Mouse (Mus musculus) kidney, embryonic 16.5 days (tissue): ENCODE results near the gene Rrbp1. TPM values are rescaled to one million over a fixed set of nuclear protein-coding genes. Genes with fewer than 3 reads are reported as not detected.

Experiments
- ATAC-seq: fragments of 200-750 bp; cut with Nextera tagmentation; 2 replicates; pipeline ENCODE4 v1.8.0; 2017; ENCODE audit warnings: moderate TSS enrichment; ENCODE audit not compliant: low FRiP score, low TSS enrichment
- H3K27ac ChIP-seq: fragments of 300-500 bp; sonication (generic); 2 replicates; pipeline ENCODE4 v1.5.1; 2014; ENCODE audit warnings: low read length
- H3K27me3 ChIP-seq: fragments of 300-500 bp; sonication (generic); 2 replicates; pipeline ENCODE4 v1.6.1; 2014; ENCODE audit warnings: low read length, control low read depth, mixed read lengths; ENCODE audit not compliant: insufficient read depth
- H3K36me3 ChIP-seq: fragments of 300-500 bp; sonication (generic); 2 replicates; pipeline ENCODE4 v1.6.1; 2014; ENCODE audit warnings: low read length, control low read depth, mixed read lengths; ENCODE audit not compliant: insufficient read depth
- H3K4me1 ChIP-seq: fragments of 300-500 bp; sonication (generic); 2 replicates; pipeline ENCODE4 v1.6.1; 2014; ENCODE audit warnings: low read length, control low read depth, mixed read lengths; ENCODE audit not compliant: insufficient read depth
- H3K4me2 ChIP-seq: fragments of 300-500 bp; sonication (generic); replicated peaks from 2 replicates; pipeline ENCODE4 v1.6.1; 2014; ENCODE audit warnings: low read depth, low read length
- H3K4me3 ChIP-seq: fragments of 300-500 bp; sonication (generic); 2 replicates; pipeline ENCODE4 v1.5.1; 2014; ENCODE audit warnings: mild to moderate bottlenecking, low read length
- H3K9ac ChIP-seq: fragments of 300-500 bp; sonication (generic); replicated peaks from 2 replicates; pipeline ENCODE4 v1.6.1; 2014; ENCODE audit warnings: low read length
- H3K9me3 ChIP-seq: fragments of 300-500 bp; sonication (generic); 2 replicates; pipeline ENCODE4 v1.6.1; 2016; ENCODE audit warnings: low read length, control low read depth
- WGBS: fragments of 180-500 bp; shearing (Covaris S2); extraction: QIAGEN DNeasy Blood & Tissue Kit; methylation state at CpG from one replicate; pipeline ENCODE4 v1.1.7; 2014; 5-methylcytosine and 5-hydroxymethylcytosine counted together
- polyA plus RNA-seq: library from polyadenylated mRNA; unstranded; fragments of >200 nt; fragmentation: Nextera tagmentation; extraction: Ambion mirVana; gene quantifications from 2 replicates; pipeline ENCODE4 v1.2.1, GENCODE M21; 2015

Gene Rrbp1
- polyA plus RNA-seq, 1 experiment from 2014 or later = 66.7 TPM

DNA sequence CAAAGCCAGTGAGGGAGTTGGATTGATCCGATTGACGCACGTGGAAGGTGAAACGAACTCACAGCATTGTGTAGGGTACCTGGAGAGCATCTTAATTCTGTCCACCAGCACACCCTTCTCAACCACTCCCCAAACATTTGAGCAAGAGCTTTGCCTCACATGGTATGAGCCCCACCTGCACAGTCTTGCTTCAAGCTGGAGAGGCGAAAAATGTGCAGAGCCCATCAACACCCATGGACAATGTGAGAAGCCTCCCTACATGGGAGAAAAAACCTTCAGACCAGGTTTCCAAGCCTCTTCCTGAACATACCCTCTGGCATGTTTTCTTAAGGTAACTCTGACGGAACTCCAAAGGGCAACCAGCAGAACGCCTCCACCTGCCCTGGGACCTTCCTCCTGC, 19.7 kb upstream of the Rrbp1 start:
- Histone ChIP-seq H3K4me3 (no peak overlapping the region), H3K4me1 (no peaks in the 10 kb centered on the region), H3K9me3 (no peaks in the 10 kb centered on the region), H3K36me3 (no peaks in the 10 kb centered on the region), H3K27ac (no peak overlapping the region), H3K4me2 (no peak overlapping the region), H3K27me3 (no peaks in the 10 kb centered on the region), H3K9ac (no peak overlapping the region)
- 78% methylated on average over 7 of the region's 7 CpGs for WGBS
- no peak for ATAC-seq

DNA sequence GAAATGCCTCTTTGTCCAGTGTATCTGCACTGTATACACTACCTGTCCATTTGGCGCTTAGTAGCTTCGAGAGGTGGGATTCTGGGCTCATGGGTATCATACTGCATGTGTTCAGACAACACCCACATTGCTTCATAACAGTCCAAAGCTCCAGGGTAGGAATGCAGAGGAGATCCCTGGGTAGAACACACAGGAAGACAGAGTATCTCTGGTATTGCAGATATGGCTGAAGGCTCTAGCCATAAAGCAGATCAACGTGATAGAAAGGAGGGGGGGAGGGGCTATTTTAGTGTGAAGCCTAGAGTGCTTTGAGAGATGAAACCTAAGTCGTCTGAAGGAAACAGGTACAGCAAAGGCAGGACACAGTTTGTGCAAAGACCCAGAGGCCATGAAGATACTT, 15.4 kb upstream of the Rrbp1 start:
- H3K9ac ChIP-seq = no peak overlapping the region
- no peak overlapping the region for H3K4me2 ChIP-seq
- H3K27me3 ChIP-seq = no peaks in the 10 kb centered on the region
- ATAC-seq = no peak
- H3K36me3 ChIP-seq = no peaks in the 10 kb centered on the region
- H3K4me1 ChIP-seq = 0 out of 2 replicates have a peak, but pooled peaks cover 7% of the 10 kb centered on the region
- H3K9me3 ChIP-seq = no peaks in the 10 kb centered on the region
- no peak overlapping the region for H3K27ac ChIP-seq
- H3K4me3 ChIP-seq = no peak overlapping the region
- 72% methylated on average over 4 of the region's 4 CpGs for WGBS

DNA sequence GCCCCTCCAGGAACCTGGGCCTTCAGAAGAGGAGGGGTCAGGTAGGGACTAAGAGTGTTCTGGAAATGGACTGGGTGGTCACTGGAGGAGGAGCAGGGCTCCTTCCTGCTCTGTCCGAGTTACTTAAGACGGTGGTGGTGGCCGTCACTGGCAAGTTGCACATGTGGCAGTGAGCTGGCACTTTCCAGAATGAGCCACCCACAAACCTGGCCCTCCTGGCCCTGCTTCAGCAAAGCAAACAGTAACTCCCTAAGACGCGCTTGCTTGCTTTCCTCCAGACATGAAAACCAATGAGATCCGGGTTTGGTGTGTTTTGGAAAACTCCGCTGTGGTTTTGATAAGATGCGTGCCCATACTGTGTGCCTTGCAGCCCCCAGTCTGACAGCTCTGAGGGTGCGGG, 14.3 kb upstream of the Rrbp1 start:
- WGBS = 58% methylated on average over 9 of the region's 9 CpGs
- H3K36me3 ChIP-seq = no peaks in the 10 kb centered on the region
- no peak for ATAC-seq

DNA sequence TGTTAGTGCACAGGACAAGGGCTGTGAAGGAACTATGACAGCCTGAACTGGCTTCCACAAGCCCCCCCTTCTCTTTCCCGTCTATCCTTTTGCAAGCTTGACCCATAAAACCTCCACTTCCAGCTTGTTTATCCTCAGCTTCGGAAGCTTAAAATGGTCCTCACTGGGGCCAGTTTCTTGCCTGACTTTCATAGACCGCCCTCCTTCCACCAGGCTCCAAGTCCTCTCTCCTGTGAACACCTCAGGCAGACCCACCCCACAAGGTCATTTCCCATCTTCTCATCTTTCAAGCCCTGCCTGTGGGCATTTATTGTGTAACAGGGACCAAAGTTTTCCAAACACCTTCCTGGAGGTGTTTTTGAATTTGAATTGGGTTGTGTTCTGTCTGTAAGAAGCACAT, 11.4 kb upstream of the Rrbp1 start:
- no peaks in the 10 kb centered on the region for H3K27me3 ChIP-seq
- ATAC-seq = no peak
- no peak overlapping the region for H3K4me2 ChIP-seq
- no peaks in the 10 kb centered on the region for H3K36me3 ChIP-seq
- H3K9ac ChIP-seq = no peak overlapping the region
- H3K9me3 ChIP-seq = no peaks in the 10 kb centered on the region
- H3K4me1 ChIP-seq = 0 out of 2 replicates have a peak, but pooled peaks cover 7% of the 10 kb centered on the region
- WGBS = 55% methylated on average over 3 of the region's 3 CpGs
- no peak overlapping the region for H3K4me3 ChIP-seq
- no peak overlapping the region for H3K27ac ChIP-seq

More for the DNA sequence above, 14.3 kb upstream of the Rrbp1 start:
- Histone ChIP-seq H3K4me2 (no peak overlapping the region), H3K9ac (no peak overlapping the region), H3K4me3 (no peak overlapping the region), H3K4me1 (0 out of 2 replicates have a peak, but pooled peaks cover 7% of the 10 kb centered on the region), H3K27me3 (no peaks in the 10 kb centered on the region), H3K9me3 (no peaks in the 10 kb centered on the region), H3K27ac (no peak overlapping the region)

DNA sequence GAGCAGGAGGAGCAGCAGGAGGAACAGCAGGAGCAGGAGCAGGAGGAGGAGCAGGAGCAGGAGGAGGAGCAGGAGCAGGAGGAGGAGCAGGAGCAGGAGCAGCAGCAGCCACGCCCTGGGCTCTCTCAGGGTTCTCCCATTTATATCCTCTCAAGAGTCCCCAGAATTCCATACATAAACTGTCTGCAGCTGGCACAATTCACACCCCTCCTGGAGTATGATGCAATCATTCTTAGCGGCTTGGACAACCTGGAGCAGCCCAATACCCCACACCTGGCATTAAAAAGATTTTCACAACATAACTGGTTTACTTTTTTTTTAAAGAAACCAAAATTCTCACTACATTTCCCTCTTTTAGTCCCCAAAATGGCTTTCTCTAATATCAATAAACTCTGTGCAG, 8.9 kb upstream of the Rrbp1 start:
- WGBS = 60% methylated on average over 2 of the region's 2 CpGs
- no peak overlapping the region for H3K9ac ChIP-seq

DNA sequence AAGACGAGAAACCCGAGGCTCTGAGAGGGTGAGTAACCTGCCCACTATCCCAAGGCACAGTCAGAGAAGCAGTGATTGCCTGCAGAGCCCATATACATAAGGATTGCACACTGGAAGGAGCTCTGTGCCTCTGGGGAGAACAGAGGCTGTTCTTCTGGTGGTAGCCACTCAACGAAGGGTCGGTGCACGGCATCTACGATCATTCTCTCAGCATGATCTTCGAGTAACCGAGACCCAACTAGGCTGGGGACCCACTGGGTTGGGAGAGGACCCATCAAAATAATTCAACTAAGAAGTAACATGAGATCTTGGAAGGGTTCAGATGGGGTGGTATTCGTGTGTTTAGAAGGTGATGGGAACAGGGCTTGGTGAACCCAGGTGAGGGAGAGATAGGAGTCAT, 4.8 kb upstream of the Rrbp1 start:
- Histone ChIP-seq H3K27ac (no peak overlapping the region), H3K4me1 (no peaks in the 10 kb centered on the region), H3K36me3 (no peaks in the 10 kb centered on the region), H3K4me3 (no peak overlapping the region), H3K27me3 (no peaks in the 10 kb centered on the region), H3K9me3 (no peaks in the 10 kb centered on the region), H3K9ac (no peak overlapping the region), H3K4me2 (no peak overlapping the region)
- ATAC-seq = no peak
- WGBS = 81% methylated on average over 9 of the region's 9 CpGs

More for the DNA sequence above, 8.9 kb upstream of the Rrbp1 start:
- Histone ChIP-seq H3K27ac (no peak overlapping the region), H3K9me3 (no peaks in the 10 kb centered on the region), H3K36me3 (no peaks in the 10 kb centered on the region), H3K4me1 (0 out of 2 replicates have a peak, but pooled peaks cover 7% of the 10 kb centered on the region), H3K27me3 (no peaks in the 10 kb centered on the region), H3K4me3 (no peak overlapping the region), H3K4me2 (no peak overlapping the region)
- no peak for ATAC-seq

DNA sequence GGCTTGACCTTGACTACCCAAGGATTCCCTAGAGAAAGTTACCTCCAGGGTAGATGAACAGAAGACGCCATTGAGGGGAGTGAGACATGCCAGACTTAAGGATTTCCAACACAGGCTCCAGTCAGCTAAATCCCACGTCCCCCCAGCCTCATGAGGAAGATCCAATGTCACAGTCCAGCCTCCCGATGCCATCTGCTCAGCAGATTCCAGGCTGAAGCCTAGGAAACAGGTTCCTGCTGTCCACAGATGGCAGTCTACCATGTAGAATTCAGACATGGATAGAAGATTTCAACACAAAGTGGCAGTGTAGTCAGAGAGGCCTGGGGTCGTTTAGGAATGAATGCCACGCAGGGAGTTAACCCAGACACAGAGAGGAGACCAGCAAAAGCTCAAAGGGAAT, 3.4 kb upstream of the Rrbp1 start:
- Histone ChIP-seq H3K4me3 (no peak overlapping the region), H3K36me3 (no peaks in the 10 kb centered on the region), H3K27me3 (no peaks in the 10 kb centered on the region), H3K4me1 (peaks cover 5% of the 10 kb centered on the region), H3K9ac (no peak overlapping the region), H3K9me3 (no peaks in the 10 kb centered on the region), H3K27ac (no peak overlapping the region), H3K4me2 (no peak overlapping the region)
- no peak for ATAC-seq
- WGBS = 60% methylated on average over 5 of the region's 5 CpGs

DNA sequence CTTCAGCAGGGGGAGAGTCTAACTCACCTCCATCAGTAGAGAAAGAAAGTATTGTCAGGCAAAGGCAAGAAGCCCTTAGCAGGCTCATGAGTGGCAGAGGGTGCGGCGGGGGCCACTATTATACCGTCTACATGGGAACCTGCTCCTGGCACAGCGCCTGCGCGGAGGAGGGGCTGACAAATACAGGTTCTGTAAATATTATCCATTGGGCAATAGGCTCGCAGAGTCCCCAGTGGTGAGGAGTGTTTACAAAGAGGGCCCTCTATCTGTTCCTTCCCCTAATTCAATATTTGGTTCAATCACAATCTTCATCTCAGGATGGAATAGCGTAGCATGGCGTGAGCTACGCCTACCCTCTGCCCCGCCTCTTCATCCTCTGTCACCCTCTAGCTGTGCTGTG, 3.0 kb upstream of the Rrbp1 start:
- Histone ChIP-seq H3K4me1 (peaks cover 9% of the 10 kb centered on the region), H3K36me3 (no peaks in the 10 kb centered on the region), H3K9me3 (no peaks in the 10 kb centered on the region), H3K4me2 (no peak overlapping the region), H3K4me3 (no peak overlapping the region), H3K9ac (no peak overlapping the region), H3K27ac (no peak overlapping the region), H3K27me3 (no peaks in the 10 kb centered on the region)
- ATAC-seq = no peak
- 82% methylated on average over 11 of the region's 11 CpGs for WGBS

DNA sequence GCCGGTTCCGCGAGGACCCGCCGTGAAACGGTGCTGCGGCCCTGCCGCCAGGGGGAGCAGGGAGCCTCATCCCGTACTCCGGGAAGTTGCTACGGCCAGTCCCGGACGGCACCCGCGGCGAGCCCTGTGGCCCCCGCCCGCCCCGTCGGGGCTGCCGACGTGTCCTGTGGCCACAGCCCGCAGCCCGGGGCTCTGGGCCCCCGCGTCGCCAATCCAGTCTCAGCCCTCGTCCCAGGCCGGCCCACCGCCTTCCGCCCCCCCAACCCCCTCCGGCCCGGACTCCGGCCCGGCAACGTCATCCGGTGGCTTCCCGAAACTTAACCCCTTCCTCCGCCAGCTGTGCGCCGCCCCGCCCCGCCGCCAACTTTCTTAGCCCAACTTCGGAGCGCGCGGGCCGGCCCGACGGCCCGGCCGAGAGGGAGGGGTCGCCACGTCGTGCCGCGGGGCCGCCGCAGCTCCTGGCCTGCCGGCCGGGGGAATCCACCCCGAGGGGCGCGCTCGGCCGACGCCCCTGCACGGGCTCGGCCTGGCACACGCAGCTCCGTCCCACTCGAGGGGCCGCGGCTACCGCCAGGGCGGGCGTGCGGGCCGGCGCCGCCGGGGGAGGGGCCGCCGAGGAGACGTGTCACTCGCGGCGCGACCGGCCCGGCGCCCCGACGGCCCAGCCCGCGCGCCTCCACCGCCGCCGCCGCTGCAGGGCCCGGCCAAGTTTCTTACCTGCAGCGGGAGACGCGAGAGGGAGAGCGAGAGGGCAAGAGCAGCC, 600 bp downstream of the Rrbp1 start:
- peaks cover 41% of the 10 kb centered on the region for H3K4me1 ChIP-seq
- H3K27me3 ChIP-seq = no peaks in the 10 kb centered on the region
- H3K36me3 ChIP-seq = 0 out of 2 replicates have a peak, but pooled peaks cover 2% of the 10 kb centered on the region
- peak overlapping the region; percentile 81 for H3K4me3 ChIP-seq
- peak; percentile 49 for ATAC-seq
- H3K27ac ChIP-seq = peak overlapping the region; percentile 96
- H3K9ac ChIP-seq = peak overlapping the region; percentile 90
- WGBS = under 1% methylated on average over 89 of the region's 107 CpGs
- no peaks in the 10 kb centered on the region for H3K9me3 ChIP-seq
- peak overlapping the region; percentile 60 for H3K4me2 ChIP-seq

DNA sequence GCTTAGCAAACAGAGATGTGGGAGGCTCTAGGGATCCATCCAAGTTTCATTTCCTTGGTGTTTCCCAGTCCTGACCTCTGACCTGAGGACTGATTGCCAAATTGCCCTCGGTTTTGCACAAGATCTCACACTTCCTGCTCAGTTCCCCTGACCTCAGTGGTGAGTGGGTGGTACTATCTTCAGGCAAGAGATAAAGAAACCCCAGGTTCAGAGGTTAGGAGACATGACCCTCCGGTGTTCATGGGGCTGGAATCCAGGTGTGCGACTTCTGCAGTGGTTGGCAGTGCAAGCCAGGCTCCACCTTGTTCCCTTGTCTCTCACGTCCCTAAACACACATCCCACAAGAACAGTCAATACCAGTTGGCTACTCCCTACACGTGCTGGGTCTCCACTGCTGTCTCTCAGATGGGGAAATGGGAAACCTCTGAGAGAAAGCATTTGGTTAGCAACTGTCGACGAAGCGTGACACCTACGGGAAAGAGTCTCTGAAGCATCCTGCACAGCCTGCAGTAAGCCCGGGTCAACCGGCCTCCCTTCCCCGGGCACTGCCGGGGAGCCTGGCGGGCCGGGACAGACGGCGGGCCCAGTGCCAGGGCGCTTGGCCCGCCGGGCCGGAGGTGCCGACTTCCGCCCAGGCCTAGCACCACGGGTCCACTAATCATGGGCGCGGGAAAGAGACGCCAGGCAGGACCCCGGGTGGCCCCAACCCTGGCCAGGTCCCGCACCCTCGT, 1.3 kb downstream of the Rrbp1 start:
- WGBS = 1% methylated on average over 29 of the region's 30 CpGs

More for the DNA sequence above, 1.3 kb downstream of the Rrbp1 start:
- peaks cover 48% of the 10 kb centered on the region for H3K4me1 ChIP-seq
- H3K27ac ChIP-seq = peak overlapping the region; percentile 96
- 0 out of 2 replicates have a peak, but pooled peaks cover 2% of the 10 kb centered on the region for H3K36me3 ChIP-seq
- peak; percentile 17 for ATAC-seq
- peak overlapping the region; percentile 81 for H3K4me3 ChIP-seq
- H3K9ac ChIP-seq = peak overlapping the region; percentile 90
- no peaks in the 10 kb centered on the region for H3K27me3 ChIP-seq
- no peaks in the 10 kb centered on the region for H3K9me3 ChIP-seq
- peak overlapping the region; percentile 60 for H3K4me2 ChIP-seq
